Mouse (Mus musculus) embryo, embryonic 11 days (tissue): ENCODE data around the gene Rasgrp1.

Source experiments
- DNase-seq: peaks from one replicate; pipeline ENCODE4 v3.0.0-alpha.2; 2015

Rasgrp1 gene

GRCm38 (mm10) chr2:117231257-117231656, 111.5 kb downstream of the Rasgrp1 start:
- DNase-seq: peak; percentile 86

GRCm38 (mm10) chr2:117230261-117230660, 112.5 kb downstream of the Rasgrp1 start:
- no peak for DNase-seq
